ENCODE assay signal across 8 mouse cellular contexts in genomic region chr16:4212963-4213798, GRCm38 (mm10). TPM values are rescaled to one million over a fixed set of nuclear protein-coding genes. Genes with fewer than 3 reads are reported as not detected.
A peak's percentile ranks its signal among the peaks of the same experiment; 100 is the strongest.
DNase-seq lines count a peak whose midpoint lies in the region; ATAC-seq and TF ChIP-seq lines count a peak whose summit lies in the region.

No protein-coding gene starts in this region.

- H3K4me2 ChIP-seq in heart, embryonic 14.5 days (ENCODE audit: low read length): peak overlapping the region; percentile 72
- H3K4me2 ChIP-seq in neural tube, embryonic 14.5 days (ENCODE audit: low read depth, low read length): peak overlapping the region; percentile 77

- peak; percentile 51 for ATAC-seq in erythroid progenitor cell, adult 5-6 weeks (replicated peaks; ENCODE audit: low FRiP score, poor library complexity, severe bottlenecking)
- peak; percentile 77 for ATAC-seq in heart, embryonic 14.5 days (ENCODE audit: insufficient number of reproducible peaks, insufficient read depth, low FRiP score, low read depth)
- peak; percentile 61 for ATAC-seq in neural tube, embryonic 14.5 days (ENCODE audit: low read depth)

- H3K27me3 ChIP-seq in heart, embryonic 14.5 days (ENCODE audit: control insufficient read depth, insufficient read depth, low read length): no peaks in the 10 kb centered on the region; the same call in 1 of the 2 replicates
- H3K27me3 ChIP-seq in neural tube, embryonic 14.5 days (ENCODE audit: control insufficient read depth, insufficient read depth, low read length): no peaks in the 10 kb centered on the region
- no peaks in the 10 kb centered on the region for H3K27me3 ChIP-seq in testis, adult 2 months (ENCODE audit: control insufficient read depth, insufficient read depth, low read length)

- peak overlapping the region; percentile 63 to 99; a peak in 3 of 4 replicates for H3K27ac ChIP-seq in heart, embryonic 14.5 days (replicated peaks in 1 of 2; ENCODE audit: control insufficient read depth in 1 of 2, insufficient read depth in 1 of 2, low read depth in 2 of 2, low read length in 2 of 2)
- peak overlapping the region; percentile 98 for H3K27ac ChIP-seq in neural tube, embryonic 14.5 days (ENCODE audit: low read depth, low read length)
- H3K27ac ChIP-seq in testis, adult 2 months (ENCODE audit: control insufficient read depth, insufficient read depth, low read depth, low read length): peak overlapping the region; percentile 84

- peaks cover 4 to 26% of the 10 kb centered on the region in 2 experiments; a peak in 3 of 4 replicates for H3K4me1 ChIP-seq in heart, embryonic 14.5 days (ENCODE audit: control insufficient read depth in 2 of 2, insufficient read depth in 2 of 2, low read length in 2 of 2)
- peaks cover 18% of the 10 kb centered on the region for H3K4me1 ChIP-seq in neural tube, embryonic 14.5 days (ENCODE audit: control insufficient read depth, insufficient read depth, low read length)
- H3K4me1 ChIP-seq in testis, adult 2 months (ENCODE audit: control insufficient read depth, insufficient read depth, low read length): peaks cover 9% of the 10 kb centered on the region

- H3K4me3 ChIP-seq in heart, embryonic 14.5 days (ENCODE audit: control insufficient read depth in 1 of 2, insufficient read depth in 1 of 2, low read depth in 1 of 2, low read length in 2 of 2): peak overlapping the region; percentile 75 to 96
- H3K4me3 ChIP-seq in neural tube, embryonic 14.5 days (ENCODE audit: low read depth, low read length): peak overlapping the region; percentile 91
- peak overlapping the region; percentile 95 for H3K4me3 ChIP-seq in testis, adult 2 months (ENCODE audit: control insufficient read depth, low read depth, low read length)

- H3K9ac ChIP-seq in heart, embryonic 14.5 days (ENCODE audit: low read length): peak overlapping the region; percentile 98
- H3K9ac ChIP-seq in neural tube, embryonic 14.5 days (replicated peaks; ENCODE audit: low read depth, low read length): peak overlapping the region; percentile 96

- 0 out of 2 replicates have a peak, but pooled peaks cover 4% of the 10 kb centered on the region for H3K36me3 ChIP-seq in heart, embryonic 14.5 days (ENCODE audit: control insufficient read depth, insufficient read depth, low read length)
- no peaks in the 10 kb centered on the region for H3K36me3 ChIP-seq in neural tube, embryonic 14.5 days (ENCODE audit: control insufficient read depth, insufficient read depth, low read length)
- H3K36me3 ChIP-seq in testis, adult 2 months (ENCODE audit: control insufficient read depth, insufficient read depth, low read length): no peaks in the 10 kb centered on the region

- H3K9me3 ChIP-seq in heart, embryonic 14.5 days (ENCODE audit: control insufficient read depth, low read length): no peaks in the 10 kb centered on the region
- H3K9me3 ChIP-seq in neural tube, embryonic 14.5 days (ENCODE audit: control insufficient read depth, low read length): no peaks in the 10 kb centered on the region

- 1% methylated on average over 68 of the region's 128 CpGs for WGBS in heart, embryonic 14.5 days
- under 1% methylated on average over 91 of the region's 128 CpGs for WGBS in neural tube, embryonic 14.5 days

- DNase-seq in CD4-positive, CD25-positive, alpha-beta regulatory T cell, adult 2 months (ENCODE audit: low read depth, low spot score): peak; percentile 83
- DNase-seq in brain, adult 2 months (ENCODE audit: low read depth, low spot score): peak; percentile 77
- peak; percentile 83 for DNase-seq in kidney, postnatal 14 days
- DNase-seq in lung, adult 18-20 months: peak; percentile 60 to 66

- no peak for TF ChIP-seq CTCF in testis, adult 2 months (IDR thresholded peaks at IDR 0.05; ENCODE audit: control insufficient read depth, insufficient read depth, insufficient replicate concordance, low read depth, low read length)

- TF ChIP-seq POLR2A in testis, adult 2 months (IDR thresholded peaks at IDR 0.05; ENCODE audit: control insufficient read depth, low read depth, low read length): no peak

RNA-seq across cellular contexts. Expression of gene Crebbp, which starts 0.6 kb away (rescaled TPM):
- 51.1 and 51.2 TPM in 2 replicates for total RNA-seq in erythroid progenitor cell, adult 5-6 weeks (2015; ENCODE audit: low replicate concordance)
- total RNA-seq in erythroid progenitor cell, adult 5-6 weeks (2017; ENCODE audit: low replicate concordance): 51.4 and 115 TPM in 2 replicates
- 24.8 and 30.2 TPM in 2 replicates for polyA plus RNA-seq in heart, embryonic 14.5 days (2014; fragmentation: Nextera tagmentation; extraction: Ambion mirVana)
- 46.4 and 55.2 TPM in 2 replicates for polyA plus RNA-seq in neural tube, embryonic 14.5 days (2014; fragmentation: Nextera tagmentation; extraction: Ambion mirVana)
- 14.0 and 15.0 TPM in 2 replicates for polyA plus RNA-seq in testis, adult 2 months (2012; rRNA removed)

Comparison
In these comparisons a context has a peak if more than half of its experiments do, and no peak if none do; other contexts are left out.
1. Peak in every context shown above with its lines: DNase-seq, ATAC-seq, H3K4me3 ChIP-seq and H3K27ac ChIP-seq.